Mouse (Mus musculus) embryonic facial prominence, embryonic 12.5 days (tissue): ENCODE data around the gene Iqsec1. TPM values are rescaled to one million over a fixed set of nuclear protein-coding genes. Genes with fewer than 3 reads are reported as not detected.

Source experiments
- ATAC-seq: fragments of 200-750 bp; cut with Nextera tagmentation; 2 replicates; pipeline ENCODE4 v1.8.0; 2017; ENCODE audit not compliant: insufficient number of reproducible peaks, insufficient read depth, low FRiP score, low TSS enrichment
- H3K27ac ChIP-seq: fragments of 300-500 bp; sonication (generic); 2 replicates; pipeline ENCODE4 v1.5.1; 2016; ENCODE audit warnings: mild to moderate bottlenecking
- H3K27me3 ChIP-seq: fragments of 300-500 bp; sonication (generic); 2 replicates; pipeline ENCODE4 v1.6.1; 2016; ENCODE audit warnings: mild to moderate bottlenecking, moderate library complexity
- H3K36me3 ChIP-seq: fragments of 300-500 bp; sonication (generic); 2 replicates; pipeline ENCODE4 v1.6.1; 2016; ENCODE audit warnings: mild to moderate bottlenecking
- H3K4me1 ChIP-seq: fragments of 300-500 bp; sonication (generic); 2 replicates; pipeline ENCODE4 v1.6.1; 2016
- H3K4me2 ChIP-seq: fragments of 300-500 bp; sonication (generic); replicated peaks from 2 replicates; pipeline ENCODE4 v1.6.1; 2016; ENCODE audit warnings: mild to moderate bottlenecking, moderate library complexity
- H3K4me3 ChIP-seq: fragments of 300-500 bp; sonication (generic); 2 replicates; pipeline ENCODE4 v1.5.1; 2016; ENCODE audit warnings: mild to moderate bottlenecking
- H3K9ac ChIP-seq: fragments of 300-500 bp; sonication (generic); 2 replicates; pipeline ENCODE4 v1.6.1; 2016; ENCODE audit warnings: mild to moderate bottlenecking, moderate library complexity
- H3K9me3 ChIP-seq: fragments of 300-500 bp; sonication (generic); 2 replicates; pipeline ENCODE4 v1.6.1; 2016; ENCODE audit warnings: mild to moderate bottlenecking, moderate library complexity
- WGBS: fragments of 180-500 bp; shearing (Covaris S2); methylation state at CpG from one replicate; pipeline ENCODE4 v1.1.7; 2016; 5-methylcytosine and 5-hydroxymethylcytosine counted together
- polyA plus RNA-seq: library from polyadenylated mRNA; unstranded; fragments of >200 nt; fragmentation: Nextera tagmentation; extraction: Ambion mirVana; gene quantifications from 2 replicates; pipeline ENCODE4 v1.2.1, GENCODE M21; 2016

Gene Iqsec1
- polyA plus RNA-seq, 1 experiment from 2014 or later: 11.0 TPM

DNA sequence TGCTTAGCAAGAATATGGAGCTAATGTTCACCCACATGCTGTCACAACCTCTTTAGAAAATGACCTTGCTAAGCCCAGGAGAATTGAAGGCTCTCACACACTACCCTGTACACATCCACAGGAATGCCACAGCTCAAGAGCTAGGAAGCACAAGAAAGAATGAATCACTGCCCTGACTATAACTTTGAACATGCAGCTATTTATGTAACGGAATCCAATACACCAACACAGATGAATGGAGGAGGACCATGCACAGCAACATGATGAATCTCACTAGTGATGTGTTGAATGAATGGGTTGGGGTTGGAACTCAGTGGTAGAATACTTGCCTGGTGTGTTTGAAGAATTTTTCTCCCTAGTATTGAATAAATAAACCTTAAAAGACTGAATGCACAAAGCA, 211.2 kb downstream of the Iqsec1 start:
- H3K9me3 ChIP-seq: no peaks in the 10 kb centered on the region
- H3K4me1 ChIP-seq: peaks cover 16% of the 10 kb centered on the region
- H3K4me3 ChIP-seq: no peak overlapping the region
- 83% methylated on average over 1 of the region's 1 CpGs for WGBS
- H3K4me2 ChIP-seq: no peak overlapping the region
- H3K27ac ChIP-seq: no peak overlapping the region
- no peaks in the 10 kb centered on the region for H3K27me3 ChIP-seq
- no peak for ATAC-seq
- H3K9ac ChIP-seq: no peak overlapping the region
- H3K36me3 ChIP-seq: no peaks in the 10 kb centered on the region

DNA sequence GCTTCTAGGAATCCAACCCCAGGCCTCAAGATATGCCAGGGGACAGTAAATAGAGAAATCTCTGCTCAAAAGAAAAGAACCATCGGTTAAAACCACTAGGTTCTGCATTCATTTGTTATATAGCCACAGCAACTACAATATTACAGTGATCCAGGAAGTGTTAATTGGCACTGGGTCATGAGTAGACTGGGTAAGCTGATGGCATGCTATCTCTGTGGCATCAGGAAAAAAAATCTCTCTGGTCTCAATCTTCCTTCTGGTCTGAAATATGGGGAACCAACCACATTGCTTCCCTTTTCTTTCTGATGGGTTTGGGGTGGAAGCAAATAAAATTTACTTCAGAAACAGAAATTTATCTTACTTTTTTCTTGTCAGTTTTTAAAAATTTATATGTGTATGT, 212.9 kb downstream of the Iqsec1 start:
- 90% methylated on average over 1 of the region's 1 CpGs for whole genome bisulfite sequencing
- Histone ChIP-seq H3K9me3 (no peaks in the 10 kb centered on the region), H3K4me2 (no peak overlapping the region), H3K27me3 (no peaks in the 10 kb centered on the region), H3K9ac (no peak overlapping the region), H3K4me1 (peaks cover 4% of the 10 kb centered on the region; the same call in 1 of the 2 replicates), H3K4me3 (no peak overlapping the region), H3K27ac (no peak overlapping the region), H3K36me3 (no peaks in the 10 kb centered on the region)
- no peak for ATAC-seq

DNA sequence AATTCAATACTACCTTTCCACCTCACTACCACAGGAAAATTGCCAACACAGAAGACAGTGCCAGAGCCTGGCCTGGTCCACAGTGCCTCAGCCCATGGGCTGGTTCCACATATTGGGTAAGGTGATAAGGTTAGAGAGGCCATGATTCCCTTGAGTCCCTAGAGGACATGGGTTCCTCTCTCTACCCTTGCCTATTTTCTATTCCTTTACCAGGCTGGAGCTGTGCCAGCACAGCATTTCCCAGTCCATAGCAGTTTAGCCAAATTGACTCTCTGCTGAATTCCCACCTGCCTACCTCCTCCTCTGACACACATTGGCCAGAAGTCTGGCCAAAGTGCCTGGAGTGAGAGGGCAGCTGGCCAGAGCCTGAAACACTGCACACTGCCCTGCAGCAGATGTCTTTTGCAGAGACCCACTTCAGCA, 214.7 kb downstream of the Iqsec1 start:
- no peak for ATAC-seq
- no peak overlapping the region for H3K4me2 ChIP-seq

DNA sequence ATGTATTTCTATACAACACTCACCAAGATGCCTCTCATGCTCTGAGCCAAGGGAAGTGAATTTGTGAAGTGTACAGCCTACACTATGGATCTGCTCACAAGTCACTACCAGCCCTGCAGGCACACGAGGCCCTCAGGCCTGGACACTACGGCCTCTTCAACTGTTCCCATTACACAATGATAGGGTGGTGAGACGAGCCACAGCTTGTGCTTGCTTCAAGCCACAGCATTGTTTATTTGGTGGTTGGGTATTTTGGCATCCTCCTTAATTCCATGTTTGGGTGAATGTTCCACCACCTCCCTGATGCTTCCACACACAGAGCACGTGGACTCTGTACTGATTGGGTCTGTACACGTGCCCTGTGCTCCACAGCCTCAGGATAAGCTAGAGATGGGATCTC, 216.4 kb downstream of the Iqsec1 start:
- Histone ChIP-seq H3K27me3 (no peaks in the 10 kb centered on the region), H3K9me3 (no peaks in the 10 kb centered on the region), H3K36me3 (no peaks in the 10 kb centered on the region), H3K9ac (no peak overlapping the region), H3K4me2 (no peak overlapping the region), H3K4me3 (no peak overlapping the region), H3K27ac (no peak overlapping the region), H3K4me1 (no peaks in the 10 kb centered on the region; the same call in 1 of the 2 replicates)
- 81% methylated on average over 5 of the region's 5 CpGs for WGBS
- ATAC-seq: no peak

More for the DNA sequence above, 214.7 kb downstream of the Iqsec1 start:
- H3K4me1 ChIP-seq: no peaks in the 10 kb centered on the region
- H3K36me3 ChIP-seq: no peaks in the 10 kb centered on the region
- no peaks in the 10 kb centered on the region for H3K9me3 ChIP-seq
- H3K4me3 ChIP-seq: no peak overlapping the region
- no peaks in the 10 kb centered on the region for H3K27me3 ChIP-seq
- no peak overlapping the region for H3K9ac ChIP-seq
- no peak overlapping the region for H3K27ac ChIP-seq

DNA sequence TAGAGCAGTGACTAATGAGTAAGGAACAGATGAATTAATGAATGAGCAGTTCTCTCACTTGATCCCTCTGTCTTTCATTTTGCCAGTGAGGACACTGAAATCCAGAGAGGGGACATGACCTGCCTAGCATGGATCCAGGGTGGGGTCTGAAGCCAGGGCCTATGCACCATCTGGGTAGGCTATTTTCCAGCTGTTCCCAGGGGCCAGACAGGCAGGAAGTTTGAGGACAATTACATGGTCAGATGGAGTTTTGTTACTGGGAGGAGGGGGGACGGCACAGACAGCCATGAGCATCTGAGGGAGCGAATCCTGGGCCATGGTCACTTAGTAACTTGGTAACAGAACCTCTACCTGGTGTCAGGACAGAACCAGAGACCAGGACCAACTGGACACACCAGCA, 220.0 kb downstream of the Iqsec1 start:
- no peaks in the 10 kb centered on the region for H3K27me3 ChIP-seq
- no peaks in the 10 kb centered on the region for H3K36me3 ChIP-seq
- 37% methylated on average over 2 of the region's 2 CpGs for WGBS
- H3K9ac ChIP-seq: no peak overlapping the region
- H3K27ac ChIP-seq: no peak overlapping the region
- no peak for ATAC-seq
- no peak overlapping the region for H3K4me2 ChIP-seq
- no peaks in the 10 kb centered on the region for H3K9me3 ChIP-seq
- H3K4me1 ChIP-seq: peaks cover 9% of the 10 kb centered on the region
- H3K4me3 ChIP-seq: no peak overlapping the region

DNA sequence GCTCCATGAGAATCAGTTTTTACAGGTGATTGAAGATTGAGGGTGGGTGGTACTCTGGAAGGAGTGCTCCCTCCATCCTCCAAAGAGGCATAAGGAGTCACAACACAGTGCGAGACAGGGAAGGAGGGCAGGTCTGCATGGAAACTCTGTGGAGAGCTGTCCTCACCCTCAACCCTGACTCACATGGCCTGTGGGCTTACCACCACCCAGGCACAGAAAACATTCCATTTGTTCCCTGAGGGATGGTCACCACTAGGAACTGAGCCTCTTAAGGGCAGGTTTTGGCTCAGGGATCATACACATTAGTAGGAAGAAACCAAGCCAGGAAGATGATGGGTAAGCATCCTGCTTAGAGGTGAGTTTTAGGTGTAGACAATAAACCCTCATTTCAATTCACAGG, 220.6 kb downstream of the Iqsec1 start:
- Histone ChIP-seq H3K27ac (no peak overlapping the region), H3K4me3 (no peak overlapping the region), H3K9ac (no peak overlapping the region), H3K27me3 (no peaks in the 10 kb centered on the region), H3K36me3 (no peaks in the 10 kb centered on the region), H3K4me1 (peaks cover 9% of the 10 kb centered on the region), H3K4me2 (no peak overlapping the region), H3K9me3 (no peaks in the 10 kb centered on the region)
- ATAC-seq: no peak
- WGBS: 94% methylated on average over 1 of the region's 1 CpGs

DNA sequence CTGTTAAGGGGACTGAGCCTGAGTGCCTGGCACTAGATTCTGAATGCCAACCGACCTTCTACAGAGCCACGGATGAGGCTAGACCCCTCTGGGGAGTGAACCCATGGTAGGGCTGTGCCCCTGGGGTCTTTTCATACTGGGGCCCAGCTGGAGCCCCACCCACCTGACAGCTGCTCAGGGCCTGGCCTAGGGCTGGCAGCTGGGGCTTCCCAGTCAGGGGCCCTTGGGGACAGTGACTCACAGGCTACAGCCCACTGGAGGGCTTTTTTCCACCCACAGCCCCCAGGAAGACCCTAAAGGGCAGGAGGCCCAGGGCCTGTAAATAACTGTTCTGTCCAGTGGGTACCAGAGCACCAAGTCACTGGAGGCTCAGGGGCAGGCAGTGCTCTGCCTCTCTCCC, 223.7 kb downstream of the Iqsec1 start:
- H3K4me2 ChIP-seq: no peak overlapping the region
- H3K27ac ChIP-seq: peak overlapping the region; percentile 48; the same call in 1 of the 2 replicates
- 50% methylated on average over 2 of the region's 2 CpGs for WGBS
- H3K27me3 ChIP-seq: no peaks in the 10 kb centered on the region
- H3K9ac ChIP-seq: no peak overlapping the region
- H3K4me1 ChIP-seq: peaks cover 9% of the 10 kb centered on the region
- no peaks in the 10 kb centered on the region for H3K9me3 ChIP-seq
- no peaks in the 10 kb centered on the region for H3K36me3 ChIP-seq
- no peak overlapping the region for H3K4me3 ChIP-seq
- ATAC-seq: no peak

DNA sequence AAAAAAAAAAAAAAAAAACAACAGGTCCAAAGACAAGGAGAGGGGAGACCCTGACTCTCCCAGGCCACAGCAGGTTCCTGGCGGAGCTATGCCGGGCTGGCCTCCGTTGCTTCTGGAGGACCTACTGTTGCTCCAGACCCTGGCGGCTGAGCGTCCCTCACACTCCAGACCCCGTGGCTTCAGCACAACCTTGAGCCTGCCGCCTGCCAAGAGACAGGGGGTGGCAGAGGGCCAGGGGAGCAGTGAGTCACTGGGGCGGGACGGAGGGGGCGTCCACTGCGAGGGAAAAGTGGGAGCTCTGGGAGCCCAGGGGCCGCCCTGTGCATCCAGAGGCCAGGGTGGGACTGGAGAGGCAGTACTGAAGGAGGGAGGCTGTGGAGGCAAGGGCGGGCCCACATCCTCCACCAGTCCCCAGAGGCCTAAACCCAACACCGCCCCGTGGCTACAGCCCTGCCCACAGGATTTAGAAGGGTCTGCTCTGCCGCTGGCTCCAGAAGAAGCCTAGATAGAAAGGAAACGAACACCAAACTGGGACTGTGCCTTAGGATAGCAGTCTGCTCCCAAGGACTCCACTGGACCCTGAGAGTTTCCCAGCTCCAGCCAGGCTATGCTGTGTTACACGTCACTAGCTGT, 224.4 kb downstream of the Iqsec1 start:
- peak; percentile 69 for ATAC-seq
- peak overlapping the region; percentile 48 for H3K27ac ChIP-seq

DNA sequence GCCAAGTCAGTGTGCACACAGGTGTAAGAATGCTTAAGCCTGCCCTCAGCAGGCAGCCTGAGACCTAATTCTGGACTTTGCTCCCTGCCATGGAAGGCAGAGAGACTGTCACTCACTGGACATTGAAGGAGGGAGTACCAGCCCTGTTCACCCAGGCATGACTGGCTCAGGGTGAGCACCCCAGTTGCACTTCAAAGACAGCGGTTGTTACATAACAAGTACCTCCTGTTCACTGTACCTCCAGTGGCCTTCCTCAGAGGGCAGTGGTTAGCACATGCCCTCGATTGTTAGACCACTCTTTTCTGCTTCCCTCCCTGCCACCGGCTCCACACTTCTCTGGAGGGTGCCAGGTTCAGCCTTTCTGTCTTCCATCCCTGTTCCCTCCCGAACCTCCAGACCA, 225.2 kb downstream of the Iqsec1 start:
- no peak overlapping the region for H3K9ac ChIP-seq
- H3K4me2 ChIP-seq: no peak overlapping the region
- 66% methylated on average over 4 of the region's 4 CpGs for WGBS
- H3K4me1 ChIP-seq: peaks cover 9% of the 10 kb centered on the region
- ATAC-seq: no peak
- no peak overlapping the region for H3K4me3 ChIP-seq
- H3K27me3 ChIP-seq: no peaks in the 10 kb centered on the region
- H3K27ac ChIP-seq: no peak overlapping the region
- no peaks in the 10 kb centered on the region for H3K36me3 ChIP-seq
- H3K9me3 ChIP-seq: no peaks in the 10 kb centered on the region

More for the DNA sequence above, 224.4 kb downstream of the Iqsec1 start:
- H3K4me1 ChIP-seq: peaks cover 9% of the 10 kb centered on the region
- no peak overlapping the region for H3K4me3 ChIP-seq
- H3K9ac ChIP-seq: 0 out of 2 replicates have a peak overlapping the region, but pooled peaks have one; percentile 15
- no peaks in the 10 kb centered on the region for H3K9me3 ChIP-seq
- peak overlapping the region; percentile 28 for H3K4me2 ChIP-seq
- no peaks in the 10 kb centered on the region for H3K36me3 ChIP-seq
- WGBS: 39% methylated on average over 18 of the region's 18 CpGs
- H3K27me3 ChIP-seq: no peaks in the 10 kb centered on the region

DNA sequence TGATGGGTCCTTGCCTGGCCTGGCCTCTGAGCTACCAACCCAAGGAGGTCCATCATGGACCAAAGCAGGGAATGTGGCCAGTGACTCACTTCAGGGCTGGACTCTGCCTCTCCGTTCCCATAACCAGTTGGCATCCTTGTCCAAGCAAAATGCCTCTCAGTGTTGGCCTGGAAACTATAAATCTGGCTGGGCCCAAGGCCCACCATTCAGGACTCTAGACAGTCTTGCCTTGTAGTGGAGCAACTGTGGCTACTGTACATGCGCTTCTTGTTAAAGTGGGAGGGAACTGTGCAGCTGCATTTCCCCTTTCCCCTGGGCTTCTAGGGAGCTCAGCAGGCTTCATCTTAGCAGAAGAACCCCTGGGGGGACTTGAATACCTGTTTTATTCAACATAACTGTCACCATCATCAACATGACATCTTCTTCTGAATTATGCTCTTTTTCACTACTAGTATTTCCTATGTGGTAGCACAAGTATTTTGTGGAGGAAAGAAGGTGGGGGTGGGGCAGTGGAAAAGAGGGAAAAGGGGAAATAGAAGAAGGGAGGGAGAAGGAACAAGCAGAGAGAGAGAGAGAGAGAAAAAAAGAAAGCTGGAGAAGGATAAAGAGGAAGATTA, 226.3 kb downstream of the Iqsec1 start:
- H3K27ac ChIP-seq: no peak overlapping the region
- no peak overlapping the region for H3K4me3 ChIP-seq
- H3K27me3 ChIP-seq: no peaks in the 10 kb centered on the region
- H3K4me1 ChIP-seq: peaks cover 9% of the 10 kb centered on the region
- no peak overlapping the region for H3K9ac ChIP-seq
- no peak overlapping the region for H3K4me2 ChIP-seq
- ATAC-seq: no peak
- 82% methylated on average over 2 of the region's 2 CpGs for WGBS
- H3K36me3 ChIP-seq: no peaks in the 10 kb centered on the region
- H3K9me3 ChIP-seq: no peaks in the 10 kb centered on the region

DNA sequence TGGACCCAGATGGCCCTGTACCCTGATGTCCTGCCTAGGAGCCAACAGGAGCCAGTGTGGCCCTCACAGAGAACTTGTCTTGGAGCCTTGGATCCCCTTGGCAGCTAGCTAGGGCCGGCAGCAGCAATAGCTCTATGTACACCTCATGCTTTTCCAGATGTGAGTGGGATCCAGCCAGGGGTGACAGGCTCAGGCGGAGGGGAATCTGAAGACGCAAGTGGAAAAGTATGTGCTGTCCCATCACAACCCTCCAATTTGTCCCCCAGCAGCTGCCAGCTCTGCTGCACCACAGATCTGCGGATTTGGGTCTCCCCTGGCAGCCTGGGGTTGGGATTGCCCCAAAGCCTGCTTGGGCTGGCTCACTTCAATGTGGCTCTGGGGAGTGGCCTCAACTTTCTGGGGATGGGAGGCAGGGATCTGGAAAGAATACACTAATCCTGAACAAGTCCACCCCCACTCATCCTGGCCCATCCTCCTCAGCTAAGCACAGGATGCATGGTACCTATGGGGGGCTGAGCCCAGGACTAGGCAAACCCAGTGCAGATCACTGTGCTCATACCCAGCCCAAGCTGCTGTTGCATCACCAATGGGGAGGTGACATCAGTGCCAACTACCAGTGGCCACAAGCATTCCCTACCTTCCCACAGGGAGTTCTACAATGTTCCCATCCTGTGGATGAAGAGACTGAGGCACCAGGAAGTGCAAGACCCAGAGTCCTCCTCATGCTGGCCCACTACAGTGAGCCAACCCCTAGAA, 227.0 kb downstream of the Iqsec1 start:
- Histone ChIP-seq H3K27me3 (no peaks in the 10 kb centered on the region), H3K4me2 (no peak overlapping the region), H3K36me3 (no peaks in the 10 kb centered on the region), H3K9me3 (no peaks in the 10 kb centered on the region), H3K27ac (no peak overlapping the region), H3K9ac (peak overlapping the region; percentile 2; the same call in 1 of the 2 replicates), H3K4me1 (peaks cover 9% of the 10 kb centered on the region), H3K4me3 (no peak overlapping the region)
- 78% methylated on average over 4 of the region's 4 CpGs for WGBS
- ATAC-seq: no peak

DNA sequence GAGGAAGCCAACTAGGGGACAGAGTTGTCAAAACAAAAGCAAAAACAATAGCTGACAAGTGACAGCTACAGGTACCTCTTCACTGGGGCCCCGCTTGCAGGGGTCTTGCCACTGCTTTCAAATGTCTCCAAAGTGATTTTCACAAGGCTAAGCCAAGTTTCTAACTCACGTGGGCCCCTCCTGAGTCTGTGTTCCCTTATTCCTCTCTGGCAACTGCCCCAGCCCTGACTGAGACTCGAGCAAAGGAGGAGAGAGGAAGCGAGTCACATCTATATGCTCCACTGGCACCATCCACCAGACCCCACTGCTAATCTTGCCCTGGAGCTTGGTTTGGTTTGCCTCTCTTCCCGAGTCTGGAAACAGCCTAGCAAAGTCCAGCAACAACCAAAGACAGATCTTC, 227.6 kb downstream of the Iqsec1 start:
- H3K4me3 ChIP-seq: no peak overlapping the region
- H3K4me1 ChIP-seq: peaks cover 9% of the 10 kb centered on the region
- 64% methylated on average over 5 of the region's 5 CpGs for WGBS
- H3K27ac ChIP-seq: no peak overlapping the region
- no peaks in the 10 kb centered on the region for H3K27me3 ChIP-seq
- H3K9me3 ChIP-seq: no peaks in the 10 kb centered on the region
- H3K4me2 ChIP-seq: no peak overlapping the region
- H3K36me3 ChIP-seq: no peaks in the 10 kb centered on the region
- peak overlapping the region; percentile 2; the same call in 1 of the 2 replicates for H3K9ac ChIP-seq
- ATAC-seq: no peak
